Mouse (Mus musculus): ENCODE data around the gene Pak2. TPM values are rescaled to one million over a fixed set of nuclear protein-coding genes. Genes with fewer than 3 reads are reported as not detected.

Gene Pak2
- total RNA-seq, 4 experiments from 2014 or later: 54.5 to 62.5 (median 60.6) TPM

DNA sequence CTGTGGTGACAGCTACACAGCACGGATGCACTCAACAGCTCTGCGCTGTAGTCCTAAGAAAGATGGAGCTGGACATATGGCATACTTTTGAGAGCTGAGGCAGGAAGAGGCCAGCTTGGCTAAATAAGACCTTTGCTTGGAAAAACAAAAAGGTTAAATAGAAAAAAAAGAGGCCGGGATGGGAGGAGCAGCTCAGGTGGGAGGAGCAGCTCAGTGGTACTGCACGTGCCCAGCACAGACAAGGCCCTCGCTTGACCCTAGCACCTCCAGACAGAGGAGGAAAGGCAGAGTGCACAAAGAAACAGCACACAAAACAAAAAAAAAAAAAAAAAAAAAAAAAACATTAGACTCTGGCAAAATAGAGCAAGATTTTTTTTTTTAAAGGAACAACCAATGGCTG lies 82.8 kb downstream of the Pak2 start:
- no peak for DNase-seq

DNA sequence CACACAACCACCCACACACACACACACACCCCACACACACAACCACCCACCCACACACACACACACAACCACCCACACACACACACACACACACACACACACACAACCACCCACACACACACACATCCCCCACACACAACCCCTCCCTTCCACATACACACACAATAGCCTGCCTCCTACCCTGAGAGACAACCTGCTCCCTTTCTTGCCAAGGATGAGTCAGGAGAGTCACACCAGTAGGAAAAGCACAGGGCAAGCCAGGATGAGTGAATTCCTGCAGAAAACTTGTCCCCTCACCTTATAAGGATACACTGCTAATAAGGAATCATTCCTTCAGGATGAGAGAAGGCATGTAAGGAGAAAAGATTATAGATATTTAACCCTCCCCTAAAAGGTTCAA lies 85.2 kb downstream of the Pak2 start:
- DNase-seq: no peak

DNA sequence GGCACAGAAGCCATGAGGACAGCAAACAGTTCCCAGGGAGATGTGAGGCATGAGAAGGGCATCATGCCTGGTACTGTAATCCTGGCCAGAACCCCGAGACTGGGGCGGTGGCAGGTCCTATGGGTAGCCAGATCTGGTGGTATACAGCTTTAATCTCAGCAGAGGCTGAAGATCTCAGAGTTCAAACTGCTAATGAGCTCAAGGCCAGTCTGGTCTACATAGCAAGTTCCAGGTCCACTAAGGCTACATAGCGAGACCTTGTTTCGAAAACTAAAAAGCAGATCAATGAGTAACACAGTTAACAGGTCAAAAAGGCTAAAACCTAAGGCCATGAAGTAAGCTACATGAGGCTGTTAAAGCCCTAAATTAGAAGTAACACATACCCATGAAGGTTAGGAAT lies 85.9 kb downstream of the Pak2 start:
- DNase-seq: no peak

DNA sequence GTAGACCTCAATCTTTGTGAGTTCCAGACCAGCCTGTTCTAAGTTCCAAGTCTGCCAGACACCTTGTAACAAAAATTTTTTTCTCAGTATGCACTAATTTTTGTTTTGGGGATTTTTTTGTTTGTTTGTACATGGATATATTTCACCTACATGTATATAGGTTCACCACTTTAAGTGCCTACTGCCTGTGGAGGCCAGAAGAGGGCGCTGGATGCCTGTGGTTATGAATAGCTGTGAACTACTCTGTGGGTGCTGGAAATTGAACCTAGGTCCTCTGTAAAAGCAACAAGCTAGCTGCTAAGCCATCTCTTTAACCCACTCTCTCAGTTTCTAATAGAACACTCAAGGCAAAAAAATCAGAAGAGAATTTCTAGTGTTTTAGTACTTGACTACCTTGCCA lies 87.1 kb downstream of the Pak2 start:
- no peak for DNase-seq

DNA sequence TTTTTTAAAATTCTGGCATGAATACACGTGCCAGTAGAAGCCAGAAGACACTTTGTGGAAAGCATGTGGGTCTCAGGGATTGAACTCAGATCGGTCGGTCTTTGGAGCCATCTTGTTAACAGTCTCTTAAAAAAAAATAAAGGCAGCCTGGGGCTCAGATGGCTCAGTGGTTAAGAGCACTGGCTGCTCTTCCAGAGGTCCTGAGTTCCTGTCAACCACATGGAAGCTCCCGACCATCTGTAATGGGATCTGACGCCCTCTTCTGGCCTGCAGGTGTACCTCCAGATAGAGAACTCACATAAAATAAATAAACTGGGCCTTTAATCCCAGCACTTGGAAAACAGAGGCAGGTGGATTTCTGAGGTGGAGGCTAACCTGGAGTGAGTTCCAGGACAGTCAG lies 98.2 kb downstream of the Pak2 start:
- DNase-seq: no peak

DNA sequence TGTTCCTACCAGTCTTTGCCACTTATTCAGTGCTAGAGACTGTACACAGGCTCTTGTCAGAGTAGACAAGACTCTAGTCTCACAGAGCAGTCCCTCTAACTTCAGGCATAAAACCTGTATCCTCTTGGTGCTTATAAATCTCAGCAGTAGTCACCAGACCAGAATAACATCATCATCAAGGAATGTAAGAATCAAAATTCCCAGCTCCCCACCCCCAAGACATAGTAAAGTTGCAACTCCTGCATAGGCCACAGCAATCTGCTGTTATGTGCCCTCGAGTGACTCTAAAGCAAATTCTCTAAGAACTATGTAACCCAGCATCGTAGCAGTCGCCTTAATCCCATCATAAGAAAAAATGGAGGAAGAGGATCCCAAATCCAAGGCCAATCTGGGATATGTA lies 99.6 kb downstream of the Pak2 start:
- DNase-seq: no peak

DNA sequence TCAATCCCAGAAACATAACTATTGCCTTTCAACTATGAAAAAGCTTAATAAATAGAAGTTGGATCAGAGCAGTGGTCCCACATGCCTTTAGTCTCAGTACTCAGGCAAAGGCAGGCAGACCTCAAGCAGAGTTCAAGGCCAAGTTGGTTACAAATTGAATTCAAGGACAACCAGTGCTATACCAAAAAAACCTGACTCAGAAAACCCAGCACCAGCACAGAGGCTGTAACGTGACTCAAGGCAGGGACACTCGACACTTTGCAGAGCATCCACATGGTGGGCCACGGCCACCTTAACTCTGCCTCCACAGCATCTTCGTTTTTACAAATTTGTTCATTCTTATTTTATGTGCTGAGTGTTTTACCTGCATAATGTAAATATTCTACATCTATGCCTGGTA lies 103.9 kb downstream of the Pak2 start:
- no peak for DNase-seq

Small RNAs within 50 kb of the gene (microRNA-seq; reads per million reads assigned to microRNA genes)
- 0 reads per million in 2 experiments for gene Gm26269

Other genes starting within 250 kb of the Pak2 start
- not detected for gene Meltf, start 200.5 kb downstream of the Pak2 start, total RNA-seq (2022)
- 1 to 10 TPM in 2 of 4 experiments, under 1 TPM in 2; 0.66 to 2.1 (median 1.2) TPM for gene Pigz, start 145.5 kb downstream of the Pak2 start, total RNA-seq (2022)
- 10 to 100 TPM; 29.1 to 39.8 (median 35.2) TPM for gene 0610012G03Rik, start 130.8 kb downstream of the Pak2 start, total RNA-seq (2022)
- 10 to 100 TPM; 54.1 to 65.4 (median 62.4) TPM for gene Ncbp2, start 130.8 kb downstream of the Pak2 start, total RNA-seq (2022)
- gene Senp5, start 76.1 kb downstream of the Pak2 start, total RNA-seq (2022): 10 to 100 TPM; 23.8 to 28.2 (median 25.8) TPM
- 10 to 100 TPM; 25.3 to 39.8 (median 33.4) TPM for gene Pigx, start 20.4 kb upstream of the Pak2 start, total RNA-seq (2022)
- gene Cep19, start 20.5 kb upstream of the Pak2 start, total RNA-seq (2022): 10 to 100 TPM; 10.3 to 19.0 (median 14.6) TPM
- gene Nrros, start 86.3 kb upstream of the Pak2 start, total RNA-seq (2022): 1 to 10 TPM; 5.5 to 9.9 (median 8.4) TPM
- gene Bex6, start 100.5 kb upstream of the Pak2 start, total RNA-seq (2022): not detected
- gene Fbxo45, start 167.8 kb upstream of the Pak2 start, total RNA-seq (2022): 10 to 100 TPM; 16.8 to 20.1 (median 19.2) TPM
- 10 to 100 TPM; 13.0 to 17.8 (median 14.9) TPM for gene Wdr53, start 167.9 kb upstream of the Pak2 start, total RNA-seq (2022)
- not detected for gene Smco1, start 192.1 kb upstream of the Pak2 start, total RNA-seq (2022)
- 10 to 100 TPM; 24.5 to 30.2 (median 26.0) TPM for gene Rnf168, start 198.1 kb upstream of the Pak2 start, total RNA-seq (2022)